In genomic region chr1:173942780-173943066, GRCm38 (mm10) we compare ENCODE assay signal across 24 mouse cellular contexts. TPM values are rescaled to one million over a fixed set of nuclear protein-coding genes. Genes with fewer than 3 reads are reported as not detected.
DNase-seq lines count a peak whose midpoint lies in the region; ATAC-seq lines count a peak whose summit lies in the region.
"Not testable (repeated sequence)": the region's sequence is repeated elsewhere in the genome, so short reads cannot be mapped to it uniquely, and the experiment has no call there.
"Had no signal": no experiment of that assay in that cellular context is flagged by ENCODE, and none has a peak within 500 bp of the region (broad histone marks: within the 10 kb centered on the region; RNA-seq: fewer than 3 reads in every experiment).

No protein-coding gene starts in this region.

- H3K27ac ChIP-seq in brown adipose tissue, adult 24 weeks (replicated peaks; ENCODE audit: low read depth, low read length) = peak overlapping the region; percentile 71
- not testable (repeated sequence) for H3K27ac ChIP-seq in forebrain, embryonic 14.5 days (ENCODE audit: low read depth, low read length); hindbrain, embryonic 16.5 days (ENCODE audit: low read depth, low read length)
- H3K27ac ChIP-seq in macrophage = peak overlapping the region; percentile 49

- H3K27me3 ChIP-seq in forebrain, embryonic 14.5 days (replicated peaks; ENCODE audit: control insufficient read depth, insufficient read depth, low read length); hindbrain, embryonic 16.5 days (replicated peaks; ENCODE audit: control insufficient read depth, insufficient read depth, low read length): not testable (repeated sequence)

- ATAC-seq in forebrain, embryonic 14.5 days = not testable (repeated sequence)
- ATAC-seq in hindbrain, embryonic 16.5 days = 0 out of 2 replicates have a peak, but pooled peaks have one; percentile 20

- peak; percentile 48 for DNase-seq in 3134 (ENCODE audit: extremely low read depth, insufficient read length, low spot score)
- DNase-seq in Muller cell, postnatal 12 days (ENCODE audit: inconsistent ontology term) = peak; percentile 34
- DNase-seq in forebrain, embryonic 14.5 days (ENCODE audit: low spot score) = peak; percentile 1
- DNase-seq in layer of hippocampus, adult 8-10 months (ENCODE audit: low spot score in 2 of 2) = peak; percentile 44 to 66
- peak; percentile 12 for DNase-seq in telencephalon, adult 2 months (ENCODE audit: low read depth, low spot score)

- H3K4me2 ChIP-seq in forebrain, embryonic 14.5 days (ENCODE audit: low read length); hindbrain, embryonic 16.5 days (ENCODE audit: low read length): not testable (repeated sequence)

- H3K4me1 ChIP-seq in brown adipose tissue, adult 24 weeks (ENCODE audit: control insufficient read depth, insufficient read depth, insufficient read length, low read length); forebrain, embryonic 14.5 days (ENCODE audit: control insufficient read depth, insufficient read depth, low read length); hindbrain, embryonic 16.5 days (ENCODE audit: control insufficient read depth, insufficient read depth, low read depth, low read length): not testable (repeated sequence)

- H3K9ac ChIP-seq in forebrain, embryonic 14.5 days (ENCODE audit: low read length); hindbrain, embryonic 16.5 days (ENCODE audit: low read depth, low read length): not testable (repeated sequence)

- H3K4me3 ChIP-seq in brown adipose tissue, adult 24 weeks (ENCODE audit: insufficient read depth, low read depth, low read length) = peak overlapping the region; percentile 23; the same call in 1 of the 2 replicates
- H3K4me3 ChIP-seq in forebrain, embryonic 14.5 days (ENCODE audit: low read depth, low read length); hindbrain, embryonic 16.5 days (ENCODE audit: low read length); macrophage (ENCODE audit: inconsistent target): not testable (repeated sequence)

- not testable (repeated sequence) for H3K36me3 ChIP-seq in forebrain, embryonic 14.5 days (ENCODE audit: control insufficient read depth, insufficient read depth, low read length); hindbrain, embryonic 16.5 days (ENCODE audit: control insufficient read depth, insufficient read depth, low read length); macrophage (ENCODE audit: inconsistent target)

- H3K9me3 ChIP-seq in forebrain, embryonic 14.5 days (replicated peaks; ENCODE audit: control insufficient read depth, low read length); hindbrain, embryonic 16.5 days (ENCODE audit: control insufficient read depth, low read length): not testable (repeated sequence)

- peaks cover 43% of the 10 kb centered on the region for H3K79me2 ChIP-seq in macrophage (ENCODE audit: inconsistent target)

RNA-seq across cellular contexts. Expression of gene Ifi203, which starts 0.3 kb away (rescaled TPM):
- 13.0 and 14.2 TPM in 2 replicates for polyA plus RNA-seq in brown adipose tissue, adult 24 weeks (2012; ENCODE audit: insufficient read depth, insufficient read length, missing spikeins)
- polyA plus RNA-seq in forebrain, embryonic 14.5 days (2014; fragmentation: Nextera tagmentation; extraction: Ambion mirVana) = 1.1 and 1.6 TPM in 2 replicates
- 0.65 and 1.2 TPM in 2 replicates for polyA plus RNA-seq in hindbrain, embryonic 16.5 days (2015; fragmentation: Nextera tagmentation; extraction: Ambion mirVana)
- 1 to 10 TPM; 1.8 to 5.9 (median 3.3) TPM for total RNA-seq in layer of hippocampus, adult 8-10 months (2022)
- 1,000 to 10,000 TPM in 11 of 26 experiments, 100 to 1,000 TPM in 15; 213 to 3,206 (median 969) TPM for total RNA-seq in macrophage (2018; cell fraction: chromatin; rRNA removed)
- 100 to 1,000 TPM; 134 to 443 (median 306) TPM for total RNA-seq in macrophage (2018; cell fraction: cytosol; rRNA removed)
- 1,000 to 10,000 TPM in 11 of 26 experiments, 100 to 1,000 TPM in 15; 223 to 2,705 (median 951) TPM for total RNA-seq in macrophage (2018; cell fraction: nucleus; rRNA removed)
- 62.5 to 252 TPM (median 140 TPM) in 3 replicates for polyA plus RNA-seq in macrophage (2018)
- polyA plus RNA-seq: midbrain, embryonic 10.5 days had no signal

RNA-seq across cellular contexts. Expression of gene Mndal, which starts 0.4 kb away (rescaled TPM):
- 11.4 and 18.7 TPM in 2 replicates for polyA plus RNA-seq in brown adipose tissue, adult 24 weeks (2012; ENCODE audit: insufficient read depth, insufficient read length, missing spikeins)
- polyA plus RNA-seq in forebrain, embryonic 14.5 days (2014; fragmentation: Nextera tagmentation; extraction: Ambion mirVana) = 1.6 and 2.0 TPM in 2 replicates
- polyA plus RNA-seq in hindbrain, embryonic 16.5 days (2015; fragmentation: Nextera tagmentation; extraction: Ambion mirVana) = 1.3 and 2.0 TPM in 2 replicates
- total RNA-seq in layer of hippocampus, adult 8-10 months (2022) = 1 to 10 TPM; 3.5 to 9.9 (median 7.0) TPM
- 1,000 to 10,000 TPM in 16 of 26 experiments, 100 to 1,000 TPM in 10; 474 to 3,416 (median 1,495) TPM for total RNA-seq in macrophage (2018; cell fraction: chromatin; rRNA removed)
- total RNA-seq in macrophage (2018; cell fraction: cytosol; rRNA removed) = 100 to 1,000 TPM; 160 to 831 (median 434) TPM
- total RNA-seq in macrophage (2018; cell fraction: nucleus; rRNA removed) = 1,000 to 10,000 TPM in 17 of 26 experiments, 100 to 1,000 TPM in 9; 385 to 3,141 (median 1,342) TPM
- 117 to 429 TPM (median 360 TPM) in 3 replicates for polyA plus RNA-seq in macrophage (2018)

RNA-seq across cellular contexts. Expression of gene Ifi211, which starts 29.9 kb away (rescaled TPM):
- 5.4 and 7.4 TPM in 2 replicates for polyA plus RNA-seq in brown adipose tissue, adult 24 weeks (2012; ENCODE audit: insufficient read depth, insufficient read length, missing spikeins)
- polyA plus RNA-seq in forebrain, embryonic 14.5 days (2014; fragmentation: Nextera tagmentation; extraction: Ambion mirVana) = 0.25 and 0.52 TPM in 2 replicates
- polyA plus RNA-seq in hindbrain, embryonic 16.5 days (2015; fragmentation: Nextera tagmentation; extraction: Ambion mirVana) = 0.31 and 0.46 TPM in 2 replicates
- total RNA-seq in layer of hippocampus, adult 8-10 months (2022) = 1 to 10 TPM in 1 of 4 experiments, under 1 TPM in 2, not detected in 1; 0.45 to 1.1 (median 0.49) TPM
- 100 to 1,000 TPM in 23 of 26 experiments, 10 to 100 TPM in 3; 74.2 to 796 (median 409) TPM for total RNA-seq in macrophage (2018; cell fraction: chromatin; rRNA removed)
- total RNA-seq in macrophage (2018; cell fraction: cytosol; rRNA removed) = 1,000 to 10,000 TPM in 4 of 26 experiments, 100 to 1,000 TPM in 22; 193 to 1,156 (median 826) TPM
- 100 to 1,000 TPM; 122 to 927 (median 619) TPM for total RNA-seq in macrophage (2018; cell fraction: nucleus; rRNA removed)
- 272 to 390 TPM (median 361 TPM) in 3 replicates for polyA plus RNA-seq in macrophage (2018)
- total RNA-seq: midbrain, postnatal 0 days had no signal
- polyA plus RNA-seq: testis, adult 2 months had no signal

RNA-seq across cellular contexts. Expression of gene Ifi202b, which starts 39.8 kb away (rescaled TPM):
- polyA plus RNA-seq in brown adipose tissue, adult 24 weeks (2012; ENCODE audit: insufficient read depth, insufficient read length, missing spikeins) = not detected in 2 replicates
- not detected in 2 replicates for polyA plus RNA-seq in forebrain, embryonic 14.5 days (2014; fragmentation: Nextera tagmentation; extraction: Ambion mirVana)
- 0.11 TPM in 1 of 2 replicates, not detected in the other for polyA plus RNA-seq in hindbrain, embryonic 16.5 days (2015; fragmentation: Nextera tagmentation; extraction: Ambion mirVana)
- total RNA-seq in layer of hippocampus, adult 8-10 months (2022) = not detected
- total RNA-seq in macrophage (2018; cell fraction: chromatin; rRNA removed) = 10 to 100 TPM in 1 of 26 experiments, 1 to 10 TPM in 4, not detected in 21; 2.9 to 10.5 (median 5.9) TPM
- total RNA-seq in macrophage (2018; cell fraction: cytosol; rRNA removed) = 1 to 10 TPM in 3 of 26 experiments, under 1 TPM in 1, not detected in 22; 0.16 to 3.4 (median 2.2) TPM
- 1 to 10 TPM in 5 of 26 experiments, not detected in 21; 1.3 to 7.5 (median 3.5) TPM for total RNA-seq in macrophage (2018; cell fraction: nucleus; rRNA removed)
- not detected in 3 replicates for polyA plus RNA-seq in macrophage (2018)
- total RNA-seq: adrenal gland, postnatal 14 days; gastrocnemius, postnatal 10 days; heart, postnatal 36 days; midbrain, postnatal 0 days had no signal
- polyA plus RNA-seq: activated CD4-positive, CD25-positive, alpha-beta regulatory T cell, adult 4 months; frontal cortex, adult 2 months; heart, embryonic 14.5 days; hindbrain, embryonic 14.5 days; intestine, postnatal 0 days; kidney, embryonic 16.5 days; limb, embryonic 12.5 days; liver, embryonic 13.5 days; lung, embryonic 14.5 days; midbrain, embryonic 10.5 days; midbrain, postnatal 0 days; neural tube, embryonic 11.5 days; testis, adult 2 months had no signal

Comparison
In these comparisons a context has a peak if more than half of its experiments do, and no peak if none do; other contexts are left out.
1. DNase-seq: peak in every context shown above with its lines; median percentile 55 in layer of hippocampus, adult 8-10 months; 48 in 3134; 34 in Muller cell, postnatal 12 days; 12 in telencephalon, adult 2 months; 1 in forebrain, embryonic 14.5 days.
2. RNA of gene Ifi211, which starts 29.9 kb away (polyA plus RNA-seq): 272 to 390 TPM in macrophage; 5.4 to 7.4 TPM in brown adipose tissue, adult 24 weeks, 0.25 to 0.52 TPM in forebrain, embryonic 14.5 days and 0.31 to 0.46 TPM in hindbrain, embryonic 16.5 days; every median in the first group is over 10 times any median in the second.